Mouse (Mus musculus) kidney, embryonic 16.5 days (tissue): Measurements from ENCODE around the gene Extl1. TPM values are rescaled to one million over a fixed set of nuclear protein-coding genes. Genes with fewer than 3 reads are reported as not detected.
A peak's percentile ranks its signal among the peaks of the same experiment; 100 is the strongest.

Experiments
- ATAC-seq: fragments of 200-750 bp; cut with Nextera tagmentation; 2 replicates; pipeline ENCODE4 v1.8.0; 2017; ENCODE audit warnings: moderate TSS enrichment; ENCODE audit not compliant: low FRiP score, low TSS enrichment
- H3K27ac ChIP-seq: fragments of 300-500 bp; sonication (generic); 2 replicates; pipeline ENCODE4 v1.5.1; 2014; ENCODE audit warnings: low read length
- H3K27me3 ChIP-seq: fragments of 300-500 bp; sonication (generic); 2 replicates; pipeline ENCODE4 v1.6.1; 2014; ENCODE audit warnings: low read length, control low read depth, mixed read lengths; ENCODE audit not compliant: insufficient read depth
- H3K36me3 ChIP-seq: fragments of 300-500 bp; sonication (generic); 2 replicates; pipeline ENCODE4 v1.6.1; 2014; ENCODE audit warnings: low read length, control low read depth, mixed read lengths; ENCODE audit not compliant: insufficient read depth
- H3K4me1 ChIP-seq: fragments of 300-500 bp; sonication (generic); 2 replicates; pipeline ENCODE4 v1.6.1; 2014; ENCODE audit warnings: low read length, control low read depth, mixed read lengths; ENCODE audit not compliant: insufficient read depth
- H3K4me2 ChIP-seq: fragments of 300-500 bp; sonication (generic); replicated peaks from 2 replicates; pipeline ENCODE4 v1.6.1; 2014; ENCODE audit warnings: low read depth, low read length
- H3K4me3 ChIP-seq: fragments of 300-500 bp; sonication (generic); 2 replicates; pipeline ENCODE4 v1.5.1; 2014; ENCODE audit warnings: mild to moderate bottlenecking, low read length
- H3K9ac ChIP-seq: fragments of 300-500 bp; sonication (generic); replicated peaks from 2 replicates; pipeline ENCODE4 v1.6.1; 2014; ENCODE audit warnings: low read length
- H3K9me3 ChIP-seq: fragments of 300-500 bp; sonication (generic); 2 replicates; pipeline ENCODE4 v1.6.1; 2016; ENCODE audit warnings: low read length, control low read depth
- WGBS: fragments of 180-500 bp; shearing (Covaris S2); extraction: QIAGEN DNeasy Blood & Tissue Kit; methylation state at CpG from one replicate; pipeline ENCODE4 v1.1.7; 2014; 5-methylcytosine and 5-hydroxymethylcytosine counted together
- polyA plus RNA-seq: library from polyadenylated mRNA; unstranded; fragments of >200 nt; fragmentation: Nextera tagmentation; extraction: Ambion mirVana; gene quantifications from 2 replicates; pipeline ENCODE4 v1.2.1, GENCODE M21; 2015

Gene Extl1
- polyA plus RNA-seq, 1 experiment from 2014 or later: 0.61 TPM

DNA sequence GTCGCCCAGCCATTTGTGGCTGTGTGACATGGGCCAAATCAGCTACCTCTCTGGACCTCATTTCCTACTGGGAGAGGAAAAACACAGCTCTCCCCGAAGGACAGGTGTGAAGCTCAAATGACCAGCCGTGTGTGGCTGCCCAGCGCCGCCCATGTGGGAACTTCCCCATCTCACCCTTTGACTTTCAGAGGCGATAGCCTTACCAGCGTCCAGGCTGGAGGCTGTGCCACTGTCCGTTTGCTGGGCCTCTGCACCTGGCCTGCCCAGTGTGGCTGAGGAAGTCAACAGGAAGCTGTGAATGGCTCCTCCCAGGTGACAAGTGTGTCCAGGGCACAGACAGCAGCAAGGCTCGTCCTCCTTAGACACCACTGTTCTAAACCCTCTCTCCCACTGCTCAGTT lies 71.9 kb downstream of the Extl1 start:
- Histone ChIP-seq H3K4me3 (no peak overlapping the region), H3K9me3 (peaks cover 6% of the 10 kb centered on the region; the same call in 1 of the 2 replicates), H3K27ac (no peak overlapping the region), H3K9ac (no peak overlapping the region), H3K4me1 (peaks cover 14% of the 10 kb centered on the region; the same call in 1 of the 2 replicates), H3K36me3 (no peaks in the 10 kb centered on the region), H3K27me3 (no peaks in the 10 kb centered on the region), H3K4me2 (no peak overlapping the region)
- WGBS: 76% methylated on average over 9 of the region's 9 CpGs
- no peak for ATAC-seq

DNA sequence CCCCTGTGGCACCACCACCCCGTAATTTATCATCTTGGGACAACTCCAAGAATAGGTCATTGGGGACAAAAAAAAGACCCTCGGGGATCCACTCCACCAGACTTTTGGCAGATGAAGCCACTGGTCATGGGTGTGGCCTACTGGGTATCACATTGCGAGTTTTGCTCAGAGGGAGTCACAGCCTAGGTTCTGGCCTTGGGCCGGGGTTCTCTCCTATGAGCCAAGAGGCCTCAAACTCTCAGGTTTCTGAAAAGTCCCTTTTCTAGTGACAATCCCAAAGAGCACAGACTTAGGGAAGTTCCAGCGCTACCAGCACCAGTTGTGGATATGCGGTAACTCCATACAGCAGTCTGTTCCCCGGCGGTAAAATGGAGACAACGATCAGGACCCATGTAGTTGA lies 73.0 kb downstream of the Extl1 start:
- Histone ChIP-seq H3K4me2 (no peak overlapping the region), H3K27me3 (no peaks in the 10 kb centered on the region), H3K4me3 (no peak overlapping the region), H3K9ac (no peak overlapping the region), H3K27ac (no peak overlapping the region), H3K36me3 (no peaks in the 10 kb centered on the region), H3K9me3 (peaks cover 6% of the 10 kb centered on the region; the same call in 1 of the 2 replicates), H3K4me1 (peaks cover 14% of the 10 kb centered on the region; the same call in 1 of the 2 replicates)
- WGBS: 76% methylated on average over 9 of the region's 9 CpGs
- ATAC-seq: no peak

- H3K4me2 ChIP-seq: no peak overlapping the region
- H3K27ac ChIP-seq: no peak overlapping the region
- H3K4me3 ChIP-seq: no peak overlapping the region
- peaks cover 6% of the 10 kb centered on the region; the same call in 1 of the 2 replicates for H3K9me3 ChIP-seq
- 82% methylated on average over 7 of the region's 7 CpGs for WGBS
- peaks cover 9% of the 10 kb centered on the region; the same call in 1 of the 2 replicates for H3K4me1 ChIP-seq
- no peak overlapping the region for H3K9ac ChIP-seq
- H3K36me3 ChIP-seq: no peaks in the 10 kb centered on the region
- no peaks in the 10 kb centered on the region for H3K27me3 ChIP-seq
- ATAC-seq: no peak
Observed at GRCm38 (mm10) chr4:134310106-134310505, 73.5 kb downstream of the Extl1 start.

DNA sequence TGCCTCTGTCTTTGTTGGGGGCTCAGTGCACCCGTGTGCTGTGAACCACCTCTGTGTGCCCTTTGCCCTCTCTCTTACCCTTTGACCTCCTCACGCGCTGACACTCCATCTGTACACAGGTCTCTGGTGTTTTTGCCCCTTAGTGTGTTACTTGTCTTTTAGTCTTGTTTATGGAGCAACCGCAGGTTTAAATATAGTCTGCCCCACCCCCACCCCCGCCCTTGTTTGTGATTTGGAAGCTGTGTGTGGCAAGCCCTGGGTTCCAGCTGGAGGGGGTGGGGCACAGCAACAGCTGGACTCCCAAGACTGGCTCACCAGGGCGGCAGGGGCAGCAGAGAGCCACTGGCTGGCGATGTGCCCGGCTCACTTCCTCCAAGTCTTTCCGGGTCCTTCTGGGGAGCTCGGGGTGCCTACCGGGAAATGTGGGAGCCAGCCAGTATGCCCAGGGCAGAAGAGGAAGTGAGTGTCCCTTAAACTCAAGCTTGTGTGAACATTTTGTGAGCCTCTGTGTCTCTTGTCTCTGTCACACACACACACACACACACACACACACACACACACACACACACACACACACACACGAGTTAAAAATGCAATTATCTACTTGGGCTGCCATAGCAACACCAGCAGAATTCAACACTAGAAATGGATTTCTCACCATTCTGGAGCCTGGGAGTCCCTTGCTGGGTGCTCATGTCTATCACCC lies 76.1 kb downstream of the Extl1 start:
- Histone ChIP-seq H3K4me1 (peaks cover 9% of the 10 kb centered on the region; the same call in 1 of the 2 replicates), H3K4me3 (no peak overlapping the region), H3K9me3 (peaks cover 1% of the 10 kb centered on the region; the same call in 1 of the 2 replicates)

GRCm38 (mm10) chr4:134306963-134307362 lies 76.7 kb downstream of the Extl1 start:
- H3K27me3 ChIP-seq: no peaks in the 10 kb centered on the region
- H3K4me1 ChIP-seq: peaks cover 9% of the 10 kb centered on the region; the same call in 1 of the 2 replicates
- no peak overlapping the region for H3K9ac ChIP-seq
- no peak for ATAC-seq
- no peaks in the 10 kb centered on the region for H3K9me3 ChIP-seq
- no peak overlapping the region for H3K4me3 ChIP-seq
- no peaks in the 10 kb centered on the region for H3K36me3 ChIP-seq
- H3K27ac ChIP-seq: no peak overlapping the region
- WGBS: 64% methylated on average over 2 of the region's 2 CpGs
- H3K4me2 ChIP-seq: peak overlapping the region; percentile 19; the same call in 1 of the 2 replicates

More for the DNA sequence above, 76.1 kb downstream of the Extl1 start:
- ATAC-seq: peak; percentile 78
- peak overlapping the region; percentile 19; the same call in 1 of the 2 replicates for H3K4me2 ChIP-seq
- H3K9ac ChIP-seq: no peak overlapping the region; the same call in 1 of the 2 replicates
- WGBS: 14% methylated on average over 12 of the region's 12 CpGs
- no peaks in the 10 kb centered on the region for H3K27me3 ChIP-seq
- no peaks in the 10 kb centered on the region for H3K36me3 ChIP-seq
- 0 out of 2 replicates have a peak overlapping the region, but pooled peaks have one; percentile 14 for H3K27ac ChIP-seq

Other genes with a start within 250 kb of the Extl1 start
- 112 and 141 TPM in 2 replicates for gene Cep85, start 196.7 kb downstream of the Extl1 start, polyA plus RNA-seq
- 0.25 and 0.28 TPM in 2 replicates for gene Gm7534, start 180.8 kb downstream of the Extl1 start, polyA plus RNA-seq
- gene Catsper4, start 156.5 kb downstream of the Extl1 start, polyA plus RNA-seq: 0.24 and 0.35 TPM in 2 replicates
- gene Cnksr1, start 145.5 kb downstream of the Extl1 start, polyA plus RNA-seq: 9.6 and 10.9 TPM in 2 replicates
- gene E130218I03Rik, start 140.2 kb downstream of the Extl1 start, polyA plus RNA-seq: 0.62 and 0.67 TPM in 2 replicates
- 15.0 and 15.8 TPM in 2 replicates for gene Zfp593, start 138.3 kb downstream of the Extl1 start, polyA plus RNA-seq
- gene Gm30191, start 136.9 kb downstream of the Extl1 start, polyA plus RNA-seq: not detected in 2 replicates
- 12.2 and 12.8 TPM in 2 replicates for gene Grrp1, start 129.7 kb downstream of the Extl1 start, polyA plus RNA-seq
- 19.2 and 20.2 TPM in 2 replicates for gene Pdik1l, start 96.0 kb downstream of the Extl1 start, polyA plus RNA-seq
- gene Trim63, start 68.7 kb downstream of the Extl1 start, polyA plus RNA-seq: 3.3 and 4.1 TPM in 2 replicates
- gene Slc30a2, start 40.7 kb downstream of the Extl1 start, polyA plus RNA-seq: 0.92 and 1.4 TPM in 2 replicates
- gene Pafah2, start 12.5 kb upstream of the Extl1 start, polyA plus RNA-seq: 19.5 and 20.1 TPM in 2 replicates
- gene Stmn1, start 84.5 kb upstream of the Extl1 start, polyA plus RNA-seq: 1,595 and 1,651 TPM in 2 replicates
- 3.3 and 4.4 TPM in 2 replicates for gene Paqr7, start 112.8 kb upstream of the Extl1 start, polyA plus RNA-seq
- 15.1 and 16.3 TPM in 2 replicates for gene Aunip, start 127.1 kb upstream of the Extl1 start, polyA plus RNA-seq
- 126 and 127 TPM in 2 replicates for gene Mtfr1l, start 151.5 kb upstream of the Extl1 start, polyA plus RNA-seq
- 9.5 and 9.7 TPM in 2 replicates for gene Selenon, start 168.3 kb upstream of the Extl1 start, polyA plus RNA-seq